Mouse (Mus musculus) liver, embryonic 14.5 days (tissue): ENCODE measurements around the gene Mok. TPM values are rescaled to one million over a fixed set of nuclear protein-coding genes. Genes with fewer than 3 reads are reported as not detected.
A peak's percentile ranks its signal among the peaks of the same experiment; 100 is the strongest.
"Not testable (repeated sequence)": the region's sequence is repeated elsewhere in the genome, so short reads cannot be mapped to it uniquely, and the experiment has no call there.

Source experiments
- ATAC-seq: fragments of 200-750 bp; cut with Nextera tagmentation; 2 replicates; pipeline ENCODE4 v1.8.0; 2017; ENCODE audit warnings: moderate number of reproducible peaks, mild to moderate bottlenecking, moderate library complexity; ENCODE audit not compliant: insufficient read depth
- DNase-seq, 3 experiments: peaks; one replicate each; pipeline ENCODE4 v3.0.0-alpha.2; 2012 to 2013; ENCODE audit warnings: low read depth in 3 of 3, low spot score in 3 of 3
- H3K27ac ChIP-seq: fragments of 300-500 bp; sonication (generic); 2 replicates; pipeline ENCODE4 v1.5.1; 2014; ENCODE audit warnings: moderate library complexity, mild to moderate bottlenecking, control low read depth, inconsistent platforms
- H3K27me3 ChIP-seq: fragments of 300-500 bp; sonication (generic); 2 replicates; pipeline ENCODE4 v1.6.1; 2014; ENCODE audit warnings: mild to moderate bottlenecking, low read length, moderate library complexity; ENCODE audit not compliant: control insufficient read depth, insufficient read depth
- H3K36me3 ChIP-seq: fragments of 300-500 bp; sonication (generic); replicated peaks from 2 replicates; pipeline ENCODE4 v1.6.1; 2014; ENCODE audit warnings: low read depth; ENCODE audit not compliant: control insufficient read depth, insufficient read depth
- H3K4me1 ChIP-seq, 2 experiments: fragments of 200-500 bp in 1 of 2; fragments of 300-500 bp in 1 of 2; sonication (generic) in 1 of 2; replicated peaks; 2 replicates each; pipeline ENCODE4 v1.6.1; 2012 to 2014; ENCODE audit warnings: antibody characterized with exemption in 1 of 2, inconsistent platforms in 1 of 2, low read length in 1 of 2; ENCODE audit not compliant: control insufficient read depth in 2 of 2, insufficient read depth in 2 of 2
- H3K4me2 ChIP-seq: fragments of 300-500 bp; sonication (generic); 2 replicates; pipeline ENCODE4 v1.6.1; 2014; ENCODE audit warnings: low read depth, mild to moderate bottlenecking, control low read depth, moderate library complexity
- H3K4me3 ChIP-seq, 2 experiments: fragments of 200-500 bp in 1 of 2; fragments of 300-500 bp in 1 of 2; sonication (generic) in 1 of 2; 2 replicates each; pipeline ENCODE4 v1.5.1; 2012 to 2014; ENCODE audit warnings: low read depth in 2 of 2, low read length in 2 of 2, mild to moderate bottlenecking in 2 of 2, control low read depth in 1 of 2, inconsistent platforms in 1 of 2, moderate library complexity in 1 of 2; ENCODE audit not compliant: insufficient read depth in 1 of 2
- H3K9ac ChIP-seq: fragments of 300-500 bp; sonication (generic); replicated peaks from 2 replicates; pipeline ENCODE4 v1.6.1; 2014; ENCODE audit warnings: mild to moderate bottlenecking, control low read depth, moderate library complexity
- H3K9me3 ChIP-seq: fragments of 300-500 bp; sonication (generic); 2 replicates; pipeline ENCODE4 v1.6.1; 2016; ENCODE audit warnings: low read length, mixed read lengths; ENCODE audit not compliant: control insufficient read depth
- CTCF ChIP-seq: IDR thresholded peaks from 2 replicates; pipeline ENCODE4 v1.5.1; 2016; ENCODE audit warnings: antibody characterized with exemption, low read depth, control low read depth
- EP300 ChIP-seq: IDR thresholded peaks from 2 replicates; pipeline ENCODE4 v1.6.1; 2016; ENCODE audit warnings: antibody characterized with exemption, low read depth
- WGBS: fragments of 180-500 bp; shearing (Covaris S2); extraction: QIAGEN DNeasy Blood & Tissue Kit; methylation state at CpG from one replicate; pipeline ENCODE4 v1.1.7; 2014; ENCODE audit not compliant: insufficient replicate concordance; 5-methylcytosine and 5-hydroxymethylcytosine counted together
- polyA plus RNA-seq, 2 experiments: library from polyadenylated mRNA; depleted of rRNA in 1 of 2; stranded (reverse) in 1 of 2; unstranded in 1 of 2; fragments of >200 nt; fragmentation: Nextera tagmentation in 1 of 2; extraction: Ambion mirVana in 1 of 2; gene quantifications; 2 replicates each; pipeline versions ENCODE4 v1.2.1 to v1.2.3; 2012 to 2014

The Mok gene
- polyA plus RNA-seq, 2 experiments, result 0.18 to 0.23 TPM

- Histone ChIP-seq H3K9me3 (no peaks in the 10 kb centered on the region), H3K4me2 (no peak overlapping the region), H3K36me3 (no peaks in the 10 kb centered on the region), H3K4me1 (peaks cover 13 to 22% of the 10 kb centered on the region in 2 experiments), H3K27ac (no peak overlapping the region), H3K4me3 (no peak overlapping the region), H3K27me3 (no peaks in the 10 kb centered on the region), H3K9ac (no peak overlapping the region)
- no peak for DNase-seq
- 77% methylated on average over 10 of the region's 10 CpGs for WGBS
- no peak for ATAC-seq
- TF ChIP-seq EP300, result no peak
- TF ChIP-seq CTCF, result no peak
Observed at GRCm38 (mm10) chr12:110865989-110866388, 25.2 kb upstream of the Mok start.

- 0 out of 2 replicates have a peak, but pooled peaks have one; percentile 16 for ATAC-seq
- no peak overlapping the region for H3K4me2 ChIP-seq
- no peaks in the 10 kb centered on the region for H3K27me3 ChIP-seq
- peaks cover 12 to 18% of the 10 kb centered on the region in 2 experiments for H3K4me1 ChIP-seq
- DNase-seq, result no peak
- no peaks in the 10 kb centered on the region for H3K9me3 ChIP-seq
- H3K27ac ChIP-seq, result no peak overlapping the region
- TF ChIP-seq CTCF (no peak), EP300 (no peak)
- WGBS, result 67% methylated on average over 5 of the region's 6 CpGs
- no peak overlapping the region for H3K4me3 ChIP-seq
- H3K9ac ChIP-seq, result no peak overlapping the region
- no peaks in the 10 kb centered on the region for H3K36me3 ChIP-seq
Observed at GRCm38 (mm10) chr12:110865571-110865970, 24.8 kb upstream of the Mok start.

GRCm38 (mm10) chr12:110864008-110864407 lies 23.3 kb upstream of the Mok start:
- Histone ChIP-seq H3K27me3 (no peaks in the 10 kb centered on the region), H3K36me3 (no peaks in the 10 kb centered on the region)
- 86% methylated on average over 6 of the region's 6 CpGs for WGBS

GRCm38 (mm10) chr12:110861256-110861655 lies 20.5 kb upstream of the Mok start:
- Histone ChIP-seq H3K4me3 (no peak overlapping the region), H3K9me3 (no peaks in the 10 kb centered on the region), H3K9ac (no peak overlapping the region), H3K4me2 (no peak overlapping the region), H3K27me3 (no peaks in the 10 kb centered on the region), H3K27ac (no peak overlapping the region), H3K36me3 (no peaks in the 10 kb centered on the region), H3K4me1 (peaks cover 0 to 5% of the 10 kb centered on the region in 2 experiments; a peak in 1 of 4 replicates)
- TF ChIP-seq EP300, result no peak
- no peak for TF ChIP-seq CTCF
- no peak for DNase-seq
- 62% methylated on average over 7 of the region's 7 CpGs for WGBS
- no peak for ATAC-seq

More at GRCm38 (mm10) chr12:110864008-110864407, 23.3 kb upstream of the Mok start:
- DNase-seq, result no peak
- Histone ChIP-seq H3K9ac (no peak overlapping the region), H3K27ac (no peak overlapping the region), H3K4me3 (no peak overlapping the region), H3K4me2 (no peak overlapping the region), H3K4me1 (peaks cover 0 to 7% of the 10 kb centered on the region in 2 experiments; a peak in 1 of 4 replicates), H3K9me3 (no peaks in the 10 kb centered on the region)
- no peak for ATAC-seq
- TF ChIP-seq CTCF, result no peak

- no peak for ATAC-seq
- H3K36me3 ChIP-seq, result no peaks in the 10 kb centered on the region
- peaks cover 0 to 7% of the 10 kb centered on the region in 2 experiments; a peak in 2 of 4 replicates for H3K4me1 ChIP-seq
- DNase-seq, result no peak
- H3K9me3 ChIP-seq, result no peaks in the 10 kb centered on the region
- H3K27me3 ChIP-seq, result no peaks in the 10 kb centered on the region
- no peak overlapping the region for H3K4me3 ChIP-seq
- no peak for TF ChIP-seq EP300
- no peak overlapping the region for H3K9ac ChIP-seq
- no peak overlapping the region for H3K4me2 ChIP-seq
- H3K27ac ChIP-seq, result no peak overlapping the region
Observed at GRCm38 (mm10) chr12:110860293-110860692, 19.6 kb upstream of the Mok start.

- H3K4me1 ChIP-seq, H3K9me3 ChIP-seq, H3K9ac ChIP-seq, H3K27me3 ChIP-seq, H3K27ac ChIP-seq, H3K4me3 ChIP-seq, DNase-seq, ATAC-seq, H3K36me3 ChIP-seq, H3K4me2 ChIP-seq: not testable (repeated sequence)
- 89% methylated on average over 15 of the region's 15 CpGs for WGBS
Observed at GRCm38 (mm10) chr12:110858681-110859080, 17.9 kb upstream of the Mok start.
